Mouse (Mus musculus) layer of hippocampus, postnatal 36 days (tissue): Measurements from ENCODE around the gene Napepld. TPM values are rescaled to one million over a fixed set of nuclear protein-coding genes. Genes with fewer than 3 reads are reported as not detected.
"Not testable (repeated sequence)": the region's sequence is repeated elsewhere in the genome, so short reads cannot be mapped to it uniquely, and the experiment has no call there.

Experiments used
- DNase-seq, 2 experiments: peaks; one replicate each; pipeline ENCODE4 v3.0.0; 2022
- total RNA-seq, 2 experiments: library from RNA; stranded (reverse); gene quantifications; 2 replicates each; pipeline ENCODE4 v1.2.3; 2021

The Napepld gene
- total RNA-seq, 2 experiments from 2014 or later = 28.7 to 36.1 TPM

DNA sequence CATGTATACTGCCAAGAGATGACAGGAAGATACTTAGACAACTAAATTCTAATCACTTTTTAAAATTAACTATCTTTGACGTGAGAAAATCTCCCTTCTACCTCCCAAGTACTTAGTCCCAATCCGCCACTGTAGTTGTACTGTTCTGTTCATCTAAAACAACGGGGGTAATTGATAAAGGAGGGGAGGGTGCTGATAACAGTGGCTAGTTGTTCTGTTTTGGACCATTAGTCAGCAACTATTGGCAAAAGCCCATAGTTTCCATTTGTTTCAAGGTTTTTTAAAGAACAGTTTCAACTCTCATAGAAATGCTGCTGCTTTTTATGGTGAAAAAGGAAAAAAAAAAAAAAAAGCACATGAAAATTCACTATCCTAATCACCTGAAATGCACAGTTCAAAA lies 2.5 kb upstream of the Napepld start:
- no peak for DNase-seq

DNA sequence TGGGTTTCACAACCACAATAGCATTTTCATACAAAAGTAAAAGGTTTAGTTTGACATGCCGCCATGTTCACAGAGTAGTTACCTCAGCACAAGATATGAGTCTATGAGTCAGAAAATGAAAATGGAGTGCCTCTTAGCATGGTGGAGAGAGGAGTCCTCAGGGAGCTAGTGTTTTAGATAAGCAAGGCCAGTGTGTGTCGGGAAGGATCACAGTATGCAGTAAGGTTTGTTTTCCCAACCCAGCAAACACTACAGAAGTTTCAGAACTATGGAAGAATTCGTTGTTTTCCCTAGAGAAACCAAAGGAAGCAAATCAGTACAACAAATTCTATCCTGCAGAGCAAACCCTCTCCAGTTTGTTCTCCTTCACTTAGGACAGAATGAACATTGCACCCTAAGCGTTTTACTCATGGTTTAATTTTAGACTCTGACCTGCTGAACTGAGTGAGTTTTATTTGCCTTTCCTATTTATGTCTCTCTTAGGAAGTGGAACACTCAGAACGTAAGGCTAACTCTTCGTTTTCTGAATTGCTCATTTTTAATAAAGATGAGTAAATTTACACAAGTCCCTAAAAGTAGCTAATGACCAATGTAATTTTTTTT lies 1.8 kb upstream of the Napepld start:
- no peak for DNase-seq

DNA sequence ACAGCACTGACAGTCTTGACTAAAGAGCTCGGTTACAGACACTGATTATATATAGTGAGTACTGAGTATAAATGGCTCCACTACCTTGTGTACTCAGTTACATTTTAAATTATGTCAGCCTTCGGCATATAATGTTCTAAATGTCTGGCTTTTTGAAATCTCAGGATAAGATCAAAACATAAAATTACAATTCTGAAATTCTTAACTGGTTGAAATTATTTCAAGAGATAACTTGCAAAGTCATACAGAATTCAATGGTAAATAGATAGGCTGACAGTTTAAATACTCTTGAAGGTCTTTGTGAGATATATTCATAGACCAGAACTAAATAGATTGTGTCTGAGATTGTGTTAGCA lies 791 bp upstream of the Napepld start:
- no peak for DNase-seq

DNA sequence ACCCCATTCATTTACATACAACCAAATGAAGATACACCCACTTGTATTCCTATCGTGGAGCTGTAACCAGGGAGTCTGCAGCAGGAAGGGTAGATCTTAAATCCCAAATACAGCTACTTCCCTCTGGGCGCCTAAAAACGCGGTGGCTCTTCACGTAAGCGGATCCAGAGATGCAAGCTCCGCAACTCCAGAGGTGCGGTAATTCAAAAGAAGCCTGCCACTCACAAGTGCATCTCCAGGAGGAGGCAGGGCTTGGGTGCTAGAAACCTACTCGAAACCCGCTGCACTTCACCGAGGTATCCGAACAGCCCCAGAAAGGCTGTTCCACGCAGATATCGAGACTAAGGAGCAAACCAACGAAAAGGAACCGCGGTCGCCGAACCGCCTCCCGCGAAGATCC lies 262 bp downstream of the Napepld start:
- no peak for DNase-seq

DNA sequence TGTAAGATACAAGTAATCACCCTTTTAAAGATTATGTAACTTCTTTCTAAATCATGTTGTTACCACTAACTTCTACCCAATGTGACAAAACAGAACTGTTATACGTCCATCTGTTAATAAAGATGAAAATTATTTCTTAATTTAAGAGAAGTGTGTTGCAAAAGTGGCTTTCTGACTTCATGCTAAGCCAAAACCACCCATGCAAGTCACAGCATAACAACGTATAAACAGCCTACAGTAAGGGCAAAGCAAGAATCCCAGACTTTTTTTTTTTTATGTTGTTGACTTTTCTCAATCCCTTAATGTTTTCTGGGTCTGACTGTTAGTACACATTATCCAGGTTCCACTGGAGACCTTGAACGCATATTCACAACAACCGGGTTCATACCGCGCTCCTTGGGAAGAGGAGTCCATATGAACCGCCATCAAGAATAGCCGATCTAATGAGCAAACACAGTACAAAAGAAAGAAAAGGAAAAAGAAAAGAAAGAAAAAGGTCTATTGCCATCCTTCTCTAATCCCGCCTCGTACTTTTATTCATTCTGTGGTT lies 849 bp downstream of the Napepld start:
- no peak for DNase-seq

DNA sequence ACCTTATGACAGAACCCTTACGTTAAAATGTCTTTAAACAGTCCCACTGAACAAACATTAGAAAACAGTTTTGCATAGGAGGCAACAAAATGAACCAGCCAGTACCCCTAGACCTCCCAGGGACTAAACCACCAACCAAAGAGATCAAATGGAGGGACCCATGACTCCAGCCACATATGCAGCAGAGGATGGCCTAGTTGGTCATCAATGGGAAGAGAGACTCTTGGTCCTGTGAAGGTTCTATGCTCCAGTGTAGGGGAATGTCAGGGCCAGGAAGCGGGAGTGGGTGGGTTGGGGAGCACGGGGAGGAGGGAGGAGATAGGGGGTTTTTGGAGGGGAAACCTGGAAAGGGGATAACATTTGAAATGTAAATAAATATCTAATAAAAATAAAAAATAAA lies 1.6 kb downstream of the Napepld start:
- not testable (repeated sequence) for DNase-seq

DNA sequence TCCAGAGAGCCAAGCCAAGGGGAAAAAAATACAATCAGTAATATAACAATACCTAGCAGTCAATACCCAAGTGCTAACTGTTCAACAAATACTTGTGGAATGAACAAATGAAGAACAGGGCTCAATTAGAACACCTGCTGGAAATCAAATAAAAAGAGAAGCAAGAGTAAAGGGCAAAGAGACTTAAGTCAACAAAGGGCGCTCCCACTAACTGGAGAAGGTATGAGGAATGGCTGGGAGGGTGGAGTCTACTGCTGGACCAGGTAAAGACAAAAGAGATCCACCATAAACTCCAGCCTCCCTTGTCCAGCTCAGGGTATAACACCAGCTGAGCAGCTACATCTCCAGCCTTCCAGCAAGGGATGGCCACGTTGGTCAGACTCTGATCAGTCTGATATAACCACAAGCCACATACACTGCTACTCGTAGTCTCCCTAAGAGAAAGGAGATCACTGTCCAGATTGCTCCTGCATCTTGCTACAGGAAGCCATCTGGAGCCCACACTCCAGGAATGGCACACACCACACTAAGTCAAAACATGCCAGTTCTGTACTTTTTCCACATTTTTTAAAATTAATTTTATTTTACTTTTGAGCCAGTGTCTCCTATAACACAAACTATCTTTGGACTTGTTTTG lies 6.2 kb downstream of the Napepld start:
- no peak for DNase-seq

DNA sequence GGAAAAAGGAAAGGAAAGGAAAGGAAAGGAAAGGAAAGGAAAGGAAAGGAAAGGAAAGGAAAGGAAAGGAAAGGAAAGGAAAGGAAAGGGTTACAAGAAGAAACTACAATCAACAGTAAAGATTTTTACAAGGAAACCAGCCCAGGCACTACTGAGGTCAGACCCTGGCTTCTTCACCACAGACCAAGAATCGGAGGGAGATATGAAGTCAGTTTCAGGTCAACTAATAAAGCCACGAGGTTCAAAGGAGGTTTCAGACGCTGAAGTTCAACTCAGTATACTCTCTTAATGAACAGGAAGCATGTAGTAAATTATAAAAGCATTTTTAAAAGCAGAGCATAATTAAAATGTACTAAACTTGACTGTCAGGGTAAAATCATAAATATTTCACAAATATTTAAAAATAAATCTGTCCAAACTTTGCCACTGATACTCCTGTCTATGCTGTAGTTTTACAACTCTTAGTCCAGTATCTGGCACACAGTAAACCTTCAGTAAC lies 7.8 kb downstream of the Napepld start:
- DNase-seq = no peak

DNA sequence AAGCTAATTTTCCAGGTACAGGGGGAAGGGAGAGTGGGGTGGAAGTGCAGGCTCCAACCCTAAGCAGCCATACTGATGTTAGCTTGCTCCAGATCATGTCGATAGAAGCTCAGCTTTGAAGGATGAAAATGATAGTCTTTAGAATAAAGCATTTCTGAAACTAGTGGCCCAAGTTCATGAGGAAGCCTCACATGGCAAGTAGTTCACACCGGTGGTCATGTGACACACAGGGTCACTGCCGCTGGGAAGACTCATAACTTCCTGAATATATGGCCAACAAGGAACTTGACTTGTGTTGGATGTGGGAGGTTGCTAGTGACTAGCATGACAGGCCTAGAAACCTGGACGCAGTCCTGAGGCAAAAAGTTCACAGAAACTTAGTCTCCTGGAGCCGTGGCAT lies 9.0 kb downstream of the Napepld start:
- no peak for DNase-seq

DNA sequence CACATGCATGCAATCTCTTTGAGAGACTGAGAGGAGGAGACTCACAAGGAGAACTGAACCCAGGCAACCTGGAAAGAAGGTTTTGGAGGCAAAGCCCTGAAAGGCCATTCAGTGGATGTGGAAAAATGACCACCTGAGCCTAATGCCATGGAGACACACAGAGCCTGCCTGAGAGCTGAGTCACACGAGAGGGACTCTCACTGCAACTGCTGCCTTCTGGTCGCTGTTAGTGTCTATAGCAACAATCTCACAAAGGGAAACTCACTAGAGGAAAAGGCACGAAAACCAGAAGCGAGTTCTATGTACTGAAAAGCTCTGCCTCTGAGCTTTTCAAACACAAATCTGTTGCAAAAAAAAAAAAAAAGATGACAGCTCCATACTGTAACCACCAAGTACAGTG lies 14.2 kb downstream of the Napepld start:
- DNase-seq = no peak

DNA sequence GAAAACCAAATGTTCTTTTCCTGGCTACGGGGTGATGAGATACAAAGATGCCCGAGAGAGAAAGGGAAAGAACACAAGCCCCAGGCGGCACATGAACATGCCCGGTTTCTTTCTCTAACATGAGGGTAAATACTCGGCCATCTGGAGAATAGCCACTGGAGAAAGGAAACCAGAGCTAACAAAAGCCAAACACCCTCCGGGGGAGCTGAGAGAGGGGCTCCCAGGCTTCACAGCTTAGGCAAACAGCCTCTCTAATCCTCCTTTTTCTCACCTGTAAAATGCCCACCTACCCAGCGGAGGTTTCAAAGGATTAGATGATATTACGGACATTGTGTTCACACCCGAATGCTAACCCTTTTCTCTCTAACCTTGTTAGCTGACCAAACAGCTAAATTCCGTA lies 16.2 kb downstream of the Napepld start:
- no peak for DNase-seq

DNA sequence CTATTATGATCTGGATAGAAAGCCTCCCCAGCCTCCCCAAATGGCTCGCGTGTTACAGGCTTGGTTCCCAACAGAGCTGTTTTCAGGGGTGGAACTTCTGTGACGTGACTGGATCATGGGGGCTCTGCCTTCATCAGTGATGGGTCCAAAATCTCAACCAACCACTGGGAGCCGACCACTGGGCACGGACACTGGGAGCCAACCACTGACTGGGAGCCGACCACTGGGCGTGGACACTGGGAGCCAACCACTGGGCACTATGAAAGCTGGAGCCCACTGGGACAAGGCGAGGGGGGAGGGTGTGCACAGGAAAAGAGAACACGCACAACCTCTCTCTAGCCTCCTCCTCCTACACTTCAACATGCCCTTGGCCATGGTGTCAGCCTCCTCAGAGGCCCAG lies 17.4 kb downstream of the Napepld start:
- no peak for DNase-seq

DNA sequence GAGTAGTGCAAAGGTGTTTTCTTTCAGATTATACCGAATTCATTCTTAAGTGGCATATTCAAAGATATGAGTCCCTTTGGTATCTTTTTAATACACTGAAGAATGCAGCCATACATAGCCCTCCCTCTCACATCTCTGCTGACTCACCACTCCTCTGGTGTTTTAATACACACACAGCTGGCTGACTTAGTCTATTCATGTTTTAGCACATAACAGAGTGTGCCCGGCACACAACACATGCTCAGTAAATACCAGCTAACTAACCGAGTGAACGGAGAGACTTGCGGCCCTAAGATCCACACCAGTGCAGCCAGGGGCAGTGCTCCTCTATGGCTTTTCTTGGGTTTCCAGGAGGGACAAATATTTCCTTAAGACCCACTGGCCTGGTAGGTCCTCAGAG lies 20.3 kb downstream of the Napepld start:
- no peak for DNase-seq

DNA sequence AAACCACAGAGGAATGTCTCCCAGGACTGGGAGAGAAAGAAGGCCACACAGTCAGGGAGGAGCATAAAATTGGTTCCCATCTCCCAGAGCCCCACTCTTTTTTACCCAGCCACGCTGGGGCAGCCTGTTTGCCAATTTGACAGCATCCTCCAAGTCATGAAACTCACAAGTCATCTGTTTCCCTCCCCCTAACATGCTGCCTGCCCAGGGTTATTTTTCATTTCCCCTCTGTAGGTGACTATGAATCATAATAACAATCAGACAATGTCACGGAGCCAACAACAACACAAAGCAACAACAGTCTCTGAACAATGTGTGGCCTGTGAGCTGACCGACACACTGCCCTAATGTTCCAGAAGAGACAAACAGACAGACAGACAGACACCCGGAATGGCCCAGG lies 21.2 kb downstream of the Napepld start:
- no peak for DNase-seq

DNA sequence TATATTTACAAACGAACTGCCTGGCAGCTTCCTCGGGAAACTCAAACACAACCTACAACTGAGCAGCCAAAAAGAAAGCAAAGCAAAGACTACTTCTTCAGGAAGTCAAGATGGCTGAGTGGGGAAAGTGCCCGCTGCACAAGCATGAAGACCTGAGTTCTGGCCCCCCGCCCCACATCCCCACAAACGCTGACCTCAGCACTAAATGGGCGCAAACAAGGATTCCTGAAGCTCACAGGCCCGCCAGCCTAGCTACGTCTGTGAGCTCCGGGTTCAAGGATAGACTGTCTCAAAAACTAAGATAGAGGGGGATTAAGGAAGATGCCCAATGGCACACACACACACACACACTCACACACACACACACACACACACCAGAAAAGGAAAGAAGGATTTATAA lies 22.8 kb downstream of the Napepld start:
- no peak for DNase-seq

DNA sequence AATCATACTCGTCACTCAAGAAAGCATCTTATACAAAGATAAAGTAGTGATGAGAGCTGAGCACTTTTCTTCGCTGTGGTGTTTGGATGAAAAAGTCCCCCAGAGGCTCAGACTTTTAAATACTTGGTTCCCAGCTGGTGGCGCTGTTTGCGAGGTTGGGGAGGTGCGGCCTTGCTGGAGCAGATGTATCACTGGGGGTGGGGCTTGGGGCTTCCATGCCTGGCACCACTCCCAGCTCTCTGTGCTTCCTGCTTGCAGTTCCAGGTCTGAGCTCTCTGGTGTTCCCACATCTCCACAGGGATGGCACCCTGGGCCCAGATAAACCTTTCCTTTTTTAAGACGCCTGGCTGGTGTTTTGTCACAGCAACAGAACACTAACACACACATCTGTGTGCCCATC lies 23.3 kb downstream of the Napepld start:
- no peak for DNase-seq

DNA sequence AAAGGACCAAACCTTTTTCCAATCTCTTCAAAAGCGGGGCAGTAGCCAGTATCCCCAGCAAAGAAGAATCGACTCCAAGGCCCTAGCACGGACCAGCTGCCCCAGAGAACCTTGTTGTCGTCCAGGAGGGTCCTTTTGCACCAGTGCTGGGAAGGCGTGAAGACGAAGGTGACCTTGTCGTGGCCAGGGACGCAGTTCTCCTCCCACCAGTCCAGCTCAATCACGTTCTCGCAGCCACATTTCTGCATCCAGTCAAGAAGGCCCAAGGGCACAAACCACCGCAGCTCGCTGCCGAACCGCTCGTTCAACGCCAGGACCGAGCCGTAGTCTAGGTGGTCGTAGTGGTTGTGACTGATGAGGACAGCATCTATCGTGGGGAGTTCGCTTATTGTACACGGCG lies 25.7 kb downstream of the Napepld start:
- DNase-seq = no peak

DNA sequence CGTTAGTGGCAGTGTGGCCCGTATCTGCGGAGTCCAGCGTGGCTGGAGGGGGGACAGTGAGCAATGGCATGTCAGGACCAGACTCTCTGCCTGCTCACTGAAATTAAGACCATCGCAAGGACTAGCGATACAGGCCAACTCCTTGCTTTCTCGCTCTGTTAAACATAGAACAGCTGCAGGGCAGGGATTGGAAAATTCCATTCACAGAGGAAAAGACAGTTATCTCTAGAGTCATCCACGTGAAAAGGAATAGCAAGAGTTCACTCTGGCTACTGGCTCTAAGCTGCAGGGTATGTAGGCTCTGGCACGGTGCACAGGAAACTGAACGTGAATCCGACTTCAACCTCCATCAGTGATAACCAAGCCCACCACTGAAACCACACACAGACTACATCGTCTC lies 26.2 kb downstream of the Napepld start:
- no peak for DNase-seq

DNA sequence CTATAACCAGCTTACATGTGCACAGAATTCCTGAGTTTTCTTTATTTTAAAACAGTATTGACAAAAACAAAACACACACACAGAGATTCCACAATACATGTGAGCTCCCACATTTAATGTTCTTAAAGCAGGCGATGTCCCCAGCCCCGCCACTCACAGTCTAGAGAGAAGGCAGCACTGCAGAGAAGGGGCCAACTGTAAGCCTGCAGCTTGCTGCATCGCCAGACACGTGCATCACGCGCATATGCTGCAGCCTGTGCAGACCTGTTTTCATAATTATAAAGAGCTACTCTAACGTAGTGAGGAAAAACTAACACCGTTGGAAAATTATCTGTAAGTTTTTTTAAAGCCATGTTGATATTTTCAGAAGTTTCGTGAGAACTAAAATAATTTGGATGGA lies 27.5 kb downstream of the Napepld start:
- DNase-seq = no peak

DNA sequence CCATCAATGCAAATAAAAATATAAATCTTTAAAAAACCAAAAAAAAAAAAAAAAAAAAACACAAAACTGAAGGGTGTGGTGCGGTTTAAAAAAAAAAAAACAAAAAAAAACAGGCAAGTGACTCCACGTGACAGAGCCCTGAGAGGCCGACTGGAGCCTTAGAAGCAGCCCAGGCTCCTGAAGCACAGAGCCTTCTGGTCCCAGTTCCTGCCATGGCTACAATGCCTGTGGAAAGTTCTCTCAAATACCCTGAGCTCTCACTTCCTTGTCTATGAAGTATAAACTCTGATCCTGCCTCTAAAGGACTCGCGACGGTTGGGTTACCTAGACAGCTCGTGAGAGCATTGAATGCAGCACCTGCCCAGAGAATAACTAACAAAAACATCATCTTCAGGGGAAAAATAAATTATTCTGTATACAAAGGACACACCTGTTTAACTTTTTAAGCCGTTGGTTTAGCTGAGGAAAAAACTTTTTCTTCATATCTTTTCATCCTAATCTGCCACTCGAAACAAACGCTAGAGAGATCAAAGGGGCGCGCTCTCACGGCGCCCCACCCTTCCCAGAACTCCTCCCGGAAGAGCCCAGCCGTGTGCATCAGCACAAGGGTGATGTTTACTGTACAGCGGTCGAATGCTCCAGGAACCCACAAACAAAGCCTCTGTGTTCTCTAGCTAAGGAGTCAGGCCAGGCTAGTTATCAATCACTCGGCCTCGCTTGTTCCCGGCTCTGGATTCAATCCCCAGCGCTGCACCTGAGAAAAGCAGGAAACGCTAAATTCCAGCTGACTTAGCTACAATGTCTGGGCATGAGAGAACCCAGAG lies 28.2 kb downstream of the Napepld start:
- no peak for DNase-seq

DNA sequence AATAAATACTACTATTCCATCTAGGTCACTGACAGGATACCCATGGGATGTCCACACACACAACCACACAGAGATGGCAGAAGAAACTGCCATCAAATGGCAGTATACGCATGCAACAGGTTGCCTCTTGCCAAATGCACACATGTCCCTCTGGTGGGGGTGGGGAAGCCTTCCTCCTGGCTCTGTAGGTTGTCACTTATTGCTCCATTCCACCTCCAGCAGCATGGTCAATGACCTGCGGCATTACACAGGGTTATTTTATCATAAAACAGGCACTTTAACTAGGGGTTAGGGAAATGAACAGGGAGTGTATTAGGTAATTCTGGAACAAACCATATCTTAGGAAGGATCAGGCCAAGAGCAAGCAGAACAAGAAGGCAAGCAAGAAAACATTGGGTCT lies 31.9 kb downstream of the Napepld start:
- no peak for DNase-seq

DNA sequence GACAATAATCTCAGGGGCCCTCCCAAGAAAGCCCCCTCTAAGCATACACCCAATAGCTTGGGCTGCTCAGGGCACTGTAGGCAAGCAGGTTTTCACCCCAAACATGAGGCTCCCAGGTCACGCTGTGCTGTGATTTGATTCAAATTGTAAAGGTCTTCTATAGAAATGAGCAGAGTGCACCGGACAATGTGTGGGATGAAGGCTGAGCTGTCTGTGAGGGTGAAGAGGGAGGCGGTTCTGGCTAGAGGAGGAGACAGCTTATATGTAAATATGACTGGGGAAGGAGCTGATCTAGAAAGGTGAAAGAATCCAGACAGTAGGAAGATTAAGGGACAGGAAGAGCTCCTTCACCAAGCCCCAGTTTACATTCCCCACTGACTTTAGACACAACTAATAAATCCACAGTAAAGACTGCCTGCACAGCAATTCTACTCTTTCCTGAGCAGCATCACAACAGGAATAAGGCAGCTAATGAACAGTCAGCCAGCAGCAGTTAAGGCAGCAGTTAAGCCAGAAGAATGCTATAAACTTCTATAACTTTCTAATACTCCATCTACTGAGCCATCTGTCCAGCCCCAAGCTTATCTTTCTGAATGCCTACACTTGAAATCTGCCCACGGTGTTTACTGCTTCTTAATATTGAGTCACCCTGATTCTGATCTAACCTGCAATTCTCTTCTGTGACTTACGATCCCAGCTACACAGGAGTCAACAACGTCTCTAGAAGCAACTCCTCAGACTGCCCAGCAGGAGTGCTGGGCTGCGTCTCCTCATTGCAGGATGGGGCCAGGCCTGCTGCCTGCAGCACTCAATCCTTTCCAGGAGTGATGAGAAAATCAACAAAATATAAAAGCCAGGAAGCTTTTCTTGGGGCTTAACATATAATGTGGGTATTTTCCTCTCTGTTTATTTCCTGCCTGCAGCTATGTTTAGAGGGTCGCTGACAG lies 33.7 kb downstream of the Napepld start:
- DNase-seq = no peak
